Mouse (Mus musculus): ENCODE measurements at regions not wholly inside any gene's neighbourhood (a gene's known extent, or its start where the extent isn't known, plus 50 kb on each side); places are given as distances from the start of the nearest gene placed in this dataset.
"Not testable (repeated sequence)": the region's sequence is repeated elsewhere in the genome, so short reads cannot be mapped to it uniquely, and the experiment has no call there.

GRCm38 (mm10) chr13:104549016-104549415, 243.3 kb upstream of the Srek1ip1 start:
- no peak for ATAC-seq (replicated peaks; ENCODE audit: poor library complexity, severe bottlenecking)

GRCm38 (mm10) chr13:104553329-104553728, 239.0 kb upstream of the Srek1ip1 start:
- ATAC-seq (replicated peaks; ENCODE audit: poor library complexity, severe bottlenecking), result peak; percentile 55

DNA sequence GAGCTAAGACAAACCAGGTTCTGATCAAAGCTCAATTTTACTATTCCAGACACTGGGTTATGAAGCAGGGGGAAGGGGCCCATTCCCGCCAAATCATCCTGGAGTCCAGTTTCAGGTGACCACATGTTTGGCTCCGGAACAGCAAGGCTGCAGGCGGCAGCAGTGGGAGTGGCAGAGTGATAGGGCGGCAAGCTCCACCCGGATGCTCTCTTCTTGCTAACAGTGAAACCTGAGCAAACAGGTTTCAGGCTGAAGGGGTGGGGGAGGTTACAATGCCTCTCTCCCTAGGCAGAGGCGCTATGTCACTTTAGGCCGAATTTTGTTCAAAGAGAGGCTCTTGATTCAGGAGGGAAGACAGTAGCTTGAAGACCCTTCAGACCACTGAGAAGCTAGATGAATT, 235.7 kb upstream of the Srek1ip1 start:
- ATAC-seq (replicated peaks; ENCODE audit: poor library complexity, severe bottlenecking), result not testable (repeated sequence)

GRCm38 (mm10) chr13:104559876-104560275, 232.4 kb upstream of the Srek1ip1 start:
- ATAC-seq (replicated peaks; ENCODE audit: poor library complexity, severe bottlenecking), result no peak

- ATAC-seq (replicated peaks; ENCODE audit: poor library complexity, severe bottlenecking), result no peak
Measured at GRCm38 (mm10) chr13:104560500-104561114, 231.7 kb upstream of the Srek1ip1 start.

- ATAC-seq (replicated peaks; ENCODE audit: poor library complexity, severe bottlenecking), result no peak
Measured at GRCm38 (mm10) chr13:104562536-104562935, 229.7 kb upstream of the Srek1ip1 start.

DNA sequence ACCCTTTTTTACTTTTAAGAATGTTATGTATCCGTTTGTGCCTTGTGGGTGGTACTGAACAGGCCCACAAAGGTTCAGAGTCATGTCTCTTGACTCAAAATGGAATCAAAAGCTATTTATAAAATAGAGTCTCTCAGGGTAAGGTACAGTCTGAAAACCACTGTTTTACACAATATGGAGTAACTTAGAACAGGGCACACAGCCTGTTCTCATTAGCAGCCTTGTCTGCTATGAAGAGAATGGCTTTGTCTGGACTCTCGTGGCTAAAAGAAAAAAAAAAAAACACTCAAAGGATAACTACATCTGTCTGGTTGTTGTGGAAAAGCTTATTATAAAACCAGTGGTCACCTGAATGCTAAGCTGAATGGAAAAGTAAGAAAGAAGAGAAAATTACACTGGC, 229.3 kb upstream of the Srek1ip1 start:
- no peak for ATAC-seq (replicated peaks; ENCODE audit: poor library complexity, severe bottlenecking)

- ATAC-seq (replicated peaks; ENCODE audit: poor library complexity, severe bottlenecking), result peak; percentile 25; the same call in 1 of the 2 replicates
Measured at GRCm38 (mm10) chr13:104563889-104564288, 228.4 kb upstream of the Srek1ip1 start.

DNA sequence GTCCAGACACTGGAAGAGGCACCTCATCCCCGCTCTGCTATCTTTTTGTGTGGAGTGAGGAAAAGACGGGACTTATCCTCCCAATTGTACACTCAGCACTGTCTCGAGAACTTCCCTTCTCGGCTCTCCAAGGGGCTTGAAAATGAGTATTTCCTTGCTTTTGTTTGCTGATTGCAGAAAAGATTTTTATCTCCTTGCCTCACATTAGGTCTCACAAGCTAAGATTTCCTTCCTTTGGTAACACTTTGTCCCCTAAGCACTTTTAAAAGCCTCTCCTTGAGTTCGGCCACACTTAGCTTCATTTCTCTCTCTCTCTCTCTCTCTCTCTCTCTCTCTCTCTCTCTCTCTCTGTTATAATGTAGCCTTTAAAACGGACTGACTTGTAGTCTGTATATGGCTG, 222.5 kb upstream of the Srek1ip1 start:
- no peak for ATAC-seq (replicated peaks; ENCODE audit: poor library complexity, severe bottlenecking)

DNA sequence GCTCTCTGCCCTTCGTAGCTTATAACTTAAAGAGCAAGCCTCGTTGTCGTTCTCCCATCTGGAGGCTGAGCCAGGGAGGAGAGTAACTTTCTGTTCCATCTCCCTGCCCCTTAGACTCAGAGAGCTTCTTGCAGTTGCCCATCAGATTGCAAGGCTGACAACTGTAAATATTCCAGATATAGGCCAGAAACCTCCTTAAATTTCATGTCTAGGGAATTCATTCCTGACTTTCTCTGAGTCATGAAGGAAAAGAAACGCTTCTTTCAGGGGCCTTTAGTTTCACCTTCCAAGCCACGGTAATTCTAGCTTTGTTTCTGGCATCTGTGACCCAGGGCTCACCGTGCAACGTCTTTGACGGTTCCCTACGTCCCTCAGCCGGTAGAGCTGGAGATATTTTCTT, 220.0 kb upstream of the Srek1ip1 start:
- ATAC-seq (replicated peaks; ENCODE audit: poor library complexity, severe bottlenecking), result no peak

GRCm38 (mm10) chr13:104574396-104574795, 217.9 kb upstream of the Srek1ip1 start:
- no peak for ATAC-seq (replicated peaks; ENCODE audit: poor library complexity, severe bottlenecking)

DNA sequence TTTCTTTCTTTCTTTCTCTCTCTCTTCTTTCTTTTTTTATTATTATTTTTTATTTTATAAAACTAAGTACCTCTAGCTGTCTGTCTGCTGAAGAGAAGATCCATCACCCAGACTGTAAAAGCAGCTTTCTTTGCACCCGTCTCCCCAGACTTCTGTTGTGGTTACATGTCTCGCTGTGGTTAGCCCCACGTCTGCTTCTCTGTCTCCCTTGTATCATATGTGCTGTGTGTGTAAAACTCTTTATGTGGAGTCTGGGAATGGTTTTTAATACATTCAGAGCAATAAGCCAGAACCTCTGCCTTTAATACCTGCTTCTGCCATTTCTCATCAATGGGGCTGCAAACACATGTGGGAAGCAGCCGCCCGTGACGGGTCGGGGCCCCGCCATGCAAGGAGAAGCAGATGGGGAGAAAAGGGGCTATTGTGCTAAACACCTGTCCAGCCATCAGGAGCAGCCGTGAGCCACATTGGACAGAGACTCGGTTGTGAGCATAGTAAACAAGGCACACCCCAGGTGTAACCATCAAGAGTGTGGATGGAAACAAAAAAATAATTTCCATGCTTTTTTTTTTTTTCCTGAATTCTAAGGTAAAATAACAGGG, 216.0 kb upstream of the Srek1ip1 start:
- ATAC-seq (replicated peaks; ENCODE audit: poor library complexity, severe bottlenecking), result no peak

DNA sequence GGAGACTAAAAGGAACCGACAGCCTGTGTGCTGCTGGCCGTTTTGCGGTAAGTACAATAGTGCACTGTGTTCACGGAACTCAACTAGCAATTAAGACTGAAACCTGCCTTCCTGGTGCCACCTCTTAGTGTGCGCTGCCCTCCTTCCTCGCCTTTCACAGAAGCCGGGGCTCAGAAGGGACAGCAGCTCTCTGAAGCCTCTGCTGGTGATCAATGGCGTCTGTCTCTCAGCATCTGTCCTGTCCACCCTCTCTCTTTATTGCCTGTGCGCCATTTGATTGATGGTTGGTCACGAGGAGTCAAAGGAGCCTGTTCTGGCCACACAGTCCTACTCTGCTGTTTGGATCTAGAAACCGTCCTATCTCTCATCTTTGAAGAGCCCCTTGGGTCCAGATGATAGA, 214.4 kb upstream of the Srek1ip1 start:
- ATAC-seq (replicated peaks; ENCODE audit: poor library complexity, severe bottlenecking), result no peak

GRCm38 (mm10) chr13:104580686-104581350, 211.5 kb upstream of the Srek1ip1 start:
- ATAC-seq (replicated peaks; ENCODE audit: poor library complexity, severe bottlenecking), result no peak
